Mouse (Mus musculus) heart, embryonic 11.5 days (tissue): Measurements from ENCODE around the gene Lrfn2. TPM values are rescaled to one million over a fixed set of nuclear protein-coding genes. Genes with fewer than 3 reads are reported as not detected.

Source experiments
- ATAC-seq: fragments of 200-750 bp; cut with Nextera tagmentation; replicated peaks from 2 replicates; pipeline ENCODE4 v1.8.0; 2017; ENCODE audit warnings: moderate library complexity; ENCODE audit not compliant: insufficient number of reproducible peaks, low FRiP score, low TSS enrichment
- H3K27ac ChIP-seq: fragments of 300-500 bp; sonication (generic); 2 replicates; pipeline ENCODE4 v1.5.1; 2014; ENCODE audit warnings: mild to moderate bottlenecking, low read depth, low read length
- H3K27me3 ChIP-seq: fragments of 300-500 bp; sonication (generic); 2 replicates; pipeline ENCODE4 v1.6.1; 2014; ENCODE audit warnings: mild to moderate bottlenecking, low read length, mixed read lengths; ENCODE audit not compliant: control insufficient read depth, insufficient read depth
- H3K36me3 ChIP-seq: fragments of 300-500 bp; sonication (generic); 2 replicates; pipeline ENCODE4 v1.6.1; 2014; ENCODE audit warnings: mild to moderate bottlenecking, low read length, moderate library complexity, mixed read lengths; ENCODE audit not compliant: control insufficient read depth, insufficient read depth
- H3K4me1 ChIP-seq: fragments of 300-500 bp; sonication (generic); 2 replicates; pipeline ENCODE4 v1.6.1; 2014; ENCODE audit warnings: low read length; ENCODE audit not compliant: control insufficient read depth, insufficient read depth
- H3K4me2 ChIP-seq: fragments of 300-500 bp; sonication (generic); 2 replicates; pipeline ENCODE4 v1.6.1; 2014; ENCODE audit warnings: mild to moderate bottlenecking, moderate library complexity
- H3K4me3 ChIP-seq: fragments of 300-500 bp; sonication (generic); 2 replicates; pipeline ENCODE4 v1.5.1; 2014; ENCODE audit warnings: low read depth, low read length
- H3K9ac ChIP-seq: fragments of 300-500 bp; sonication (generic); 2 replicates; pipeline ENCODE4 v1.6.1; 2014; ENCODE audit warnings: mild to moderate bottlenecking, low read depth, low read length, moderate library complexity
- H3K9me3 ChIP-seq: fragments of 300-500 bp; sonication (generic); replicated peaks from 2 replicates; pipeline ENCODE4 v1.6.1; 2016; ENCODE audit warnings: low read length; ENCODE audit not compliant: control insufficient read depth
- WGBS: fragments of 180-500 bp; shearing (Covaris S2); extraction: QIAGEN DNeasy Blood & Tissue Kit; methylation state at CpG from one replicate; pipeline ENCODE4 v1.1.7; 2014; ENCODE audit not compliant: insufficient replicate concordance; 5-methylcytosine and 5-hydroxymethylcytosine counted together
- polyA plus RNA-seq: library from polyadenylated mRNA; unstranded; fragments of >200 nt; fragmentation: Nextera tagmentation; extraction: Ambion mirVana; gene quantifications from 2 replicates; pipeline ENCODE4 v1.2.1, GENCODE M21; 2014

Lrfn2 gene
- polyA plus RNA-seq, result not detected in 2 replicates

DNA sequence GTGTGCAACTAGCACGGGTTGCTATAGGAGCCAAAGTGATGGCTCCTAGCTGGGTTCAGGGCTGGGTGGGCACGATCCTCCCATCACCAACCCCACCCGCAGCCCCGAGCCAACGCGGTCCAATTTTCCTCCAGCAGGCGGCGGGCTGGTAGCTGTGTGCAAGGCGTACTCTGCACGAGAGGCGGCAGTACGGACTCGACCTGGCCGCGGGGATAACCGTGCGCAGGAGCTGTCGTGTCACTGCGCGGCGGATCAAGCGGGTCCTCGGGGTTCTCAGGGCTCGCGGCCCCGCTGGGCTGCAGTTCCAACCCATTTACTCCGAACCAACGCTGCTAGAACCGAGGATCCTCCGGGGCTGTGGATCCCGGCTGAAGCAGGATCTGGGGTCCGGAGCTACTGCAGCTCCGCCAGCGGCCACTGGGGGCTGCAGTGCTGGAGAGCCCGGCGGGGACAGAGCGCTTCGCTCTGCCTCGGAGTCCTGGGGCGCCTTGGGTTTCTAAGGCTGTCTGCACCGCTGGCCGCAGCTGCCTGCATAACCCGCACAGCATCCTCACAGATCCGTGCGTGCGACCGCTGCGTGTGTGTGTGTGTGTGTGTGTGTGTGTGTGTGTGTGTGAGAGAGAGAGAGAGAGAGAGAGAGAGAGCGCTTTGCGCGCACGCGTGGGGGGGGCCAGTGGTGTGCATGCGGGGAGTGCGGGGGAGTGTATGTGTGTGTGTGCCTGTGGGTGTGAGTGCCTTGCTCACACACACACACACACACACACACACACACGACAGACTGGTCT lies at the start of gene Lrfn2:
Lrfn2 (plus strand) TSS at position 759 of the 785 bp plus-strand sequence.
- H3K4me3 ChIP-seq, result peak within 1 kb of the TSS; percentile 55
- H3K9ac ChIP-seq, result peak within 1 kb of the TSS; percentile 75; the same call in 1 of the 2 replicates

DNA sequence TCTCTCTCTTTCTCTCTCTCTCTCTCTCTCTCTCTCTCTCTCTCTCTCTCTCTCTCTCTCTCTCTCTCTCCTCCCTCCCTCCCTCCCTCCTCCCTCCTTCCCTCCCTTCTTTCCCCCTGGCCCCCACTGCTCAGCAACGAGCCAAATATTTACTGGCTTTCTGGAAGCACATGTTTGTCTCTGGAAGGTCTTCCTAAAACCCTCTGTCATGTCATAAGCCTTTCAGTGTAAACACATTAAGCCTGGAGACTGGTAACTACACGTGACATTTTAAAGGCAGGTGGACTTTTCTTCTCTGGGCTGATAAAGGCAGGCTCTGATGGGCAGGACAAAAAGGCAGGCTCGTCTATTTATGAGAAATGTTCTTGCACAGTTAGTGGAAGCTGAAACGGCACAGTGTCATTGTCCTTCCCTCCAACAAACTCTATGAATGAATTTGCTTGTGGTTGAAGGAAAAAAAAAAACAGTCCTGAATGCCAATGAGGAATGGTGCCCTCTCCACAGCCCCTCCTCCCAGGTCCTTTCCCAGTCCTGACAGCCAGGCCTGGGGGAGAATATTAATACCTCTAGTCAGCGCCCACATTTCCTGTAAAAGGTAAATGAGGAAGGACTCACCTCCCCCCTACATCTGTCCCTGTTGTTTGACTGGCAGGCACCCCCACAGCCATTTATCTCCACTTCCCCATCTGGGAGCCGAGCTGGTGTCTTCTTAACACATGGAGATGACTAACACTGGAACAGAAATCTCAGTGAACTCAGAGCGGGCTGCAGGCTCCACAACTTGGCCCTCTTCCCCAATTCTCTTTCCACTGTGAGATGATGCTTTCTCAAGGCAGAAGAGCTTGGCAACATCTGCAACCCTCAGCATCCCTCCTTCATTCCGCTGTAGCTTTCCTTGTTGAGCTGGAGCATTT lies 44.5 kb upstream of the Lrfn2 start:
- Histone ChIP-seq H3K9me3 (no peaks in the 10 kb centered on the region), H3K4me3 (no peak overlapping the region), H3K27ac (no peak overlapping the region), H3K4me2 (no peak overlapping the region), H3K36me3 (no peaks in the 10 kb centered on the region), H3K9ac (no peak overlapping the region), H3K4me1 (no peaks in the 10 kb centered on the region), H3K27me3 (no peaks in the 10 kb centered on the region; the same call in 1 of the 2 replicates)
- 55% methylated on average over 8 of the region's 8 CpGs for WGBS
- no peak for ATAC-seq

More for the DNA sequence above, at the start of gene Lrfn2:
- 1% methylated on average over 56 of the region's 56 CpGs for WGBS
- H3K27ac ChIP-seq, result no peak within 1 kb of the TSS
- no peaks in the 10 kb centered on the region for H3K36me3 ChIP-seq
- H3K4me1 ChIP-seq, result no peaks in the 10 kb centered on the region
- peaks cover 51% of the 10 kb centered on the region for H3K27me3 ChIP-seq
- peak within 1 kb of the TSS; percentile 87 for H3K4me2 ChIP-seq
- ATAC-seq, result peak; percentile 80
- H3K9me3 ChIP-seq, result no peaks in the 10 kb centered on the region

DNA sequence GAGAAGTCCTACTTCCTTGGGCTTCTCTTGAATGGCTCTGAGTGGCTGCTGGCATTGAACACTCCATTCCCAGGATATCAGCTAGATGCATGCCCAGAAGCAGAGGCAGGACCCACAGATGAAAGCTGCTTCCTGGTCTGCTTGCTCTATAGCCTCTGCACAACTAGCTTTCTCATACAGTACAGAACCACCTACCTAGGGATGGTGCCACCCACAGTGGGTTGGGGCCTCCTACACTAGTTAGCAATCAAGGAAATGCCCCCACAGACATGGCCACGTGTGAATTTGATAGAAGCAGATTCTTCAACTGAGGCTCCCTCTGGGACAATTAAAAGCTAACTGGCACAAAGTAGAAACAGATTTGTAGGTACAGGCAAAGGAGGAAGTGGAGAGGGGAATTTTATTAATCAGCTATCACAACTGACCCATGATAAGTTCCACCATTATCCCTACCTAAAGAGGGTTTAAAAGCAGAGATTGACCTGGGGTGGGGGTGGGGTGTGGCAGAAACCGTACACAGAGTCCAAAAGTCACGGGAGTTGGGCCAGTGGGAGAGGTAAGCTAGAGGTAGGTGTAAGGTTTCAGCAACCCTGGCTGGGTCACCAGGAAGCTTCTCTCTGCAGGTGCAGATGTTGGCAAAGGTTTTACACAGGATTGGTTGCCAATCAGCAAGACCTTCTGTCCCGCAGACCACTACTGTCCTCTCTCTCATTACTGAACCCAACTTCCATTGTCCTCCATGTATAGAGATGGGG lies 26.7 kb upstream of the Lrfn2 start:
- Histone ChIP-seq H3K27me3 (no peaks in the 10 kb centered on the region), H3K4me1 (no peaks in the 10 kb centered on the region), H3K36me3 (no peaks in the 10 kb centered on the region), H3K9me3 (no peaks in the 10 kb centered on the region), H3K4me3 (no peak overlapping the region), H3K4me2 (no peak overlapping the region), H3K9ac (no peak overlapping the region), H3K27ac (no peak overlapping the region)
- no peak for ATAC-seq
- WGBS, result 54% methylated on average over 4 of the region's 4 CpGs

DNA sequence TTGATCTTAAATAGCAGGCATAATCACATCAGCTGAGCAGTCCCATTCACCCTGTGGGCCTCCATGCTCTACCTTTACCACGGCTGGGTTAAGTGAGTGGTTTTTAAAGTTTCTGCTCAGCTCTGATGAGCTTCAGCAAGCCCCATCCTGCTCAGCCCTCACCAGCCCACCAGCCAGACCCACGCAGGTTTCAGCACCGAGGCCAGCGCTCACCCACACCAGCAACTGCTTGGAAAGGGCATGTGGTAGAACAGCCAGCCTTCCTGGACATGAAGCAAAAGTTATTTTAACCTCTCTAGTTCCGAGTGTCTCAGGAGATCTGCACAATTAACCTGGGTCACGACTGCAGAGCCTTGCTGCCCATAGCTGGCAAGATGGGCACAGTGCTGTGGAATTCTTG lies 18.7 kb upstream of the Lrfn2 start:
- no peaks in the 10 kb centered on the region for H3K9me3 ChIP-seq
- H3K27me3 ChIP-seq, result 0 out of 2 replicates have a peak, but pooled peaks cover 2% of the 10 kb centered on the region
- ATAC-seq, result no peak
- H3K27ac ChIP-seq, result no peak overlapping the region
- H3K36me3 ChIP-seq, result no peaks in the 10 kb centered on the region
- no peaks in the 10 kb centered on the region for H3K4me1 ChIP-seq
- WGBS, result 40% methylated on average over 6 of the region's 6 CpGs
- H3K4me3 ChIP-seq, result no peak overlapping the region
- no peak overlapping the region for H3K4me2 ChIP-seq
- no peak overlapping the region for H3K9ac ChIP-seq

DNA sequence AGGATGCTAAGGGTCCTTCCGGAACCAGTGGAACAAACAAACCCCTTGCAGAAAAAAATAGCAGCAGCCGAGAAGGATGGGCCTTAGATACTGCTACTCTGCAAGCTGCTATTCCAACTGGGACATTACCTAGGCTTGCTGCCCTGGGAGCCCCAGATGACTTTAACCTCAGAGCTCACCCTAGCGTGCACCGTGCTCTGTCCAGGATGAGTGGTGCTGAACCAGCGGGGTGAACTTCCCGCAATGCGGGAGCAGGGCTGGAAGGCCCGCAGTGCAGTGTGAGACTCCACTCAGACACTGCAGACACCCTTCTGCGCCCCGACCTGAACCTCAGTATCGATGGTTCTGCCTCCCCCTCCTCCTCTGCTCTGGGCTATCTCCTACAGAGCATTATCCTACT lies 14.8 kb upstream of the Lrfn2 start:
- Histone ChIP-seq H3K9ac (no peak overlapping the region), H3K4me3 (no peak overlapping the region), H3K4me1 (no peaks in the 10 kb centered on the region), H3K36me3 (no peaks in the 10 kb centered on the region), H3K9me3 (no peaks in the 10 kb centered on the region), H3K4me2 (no peak overlapping the region), H3K27me3 (0 out of 2 replicates have a peak, but pooled peaks cover 2% of the 10 kb centered on the region), H3K27ac (no peak overlapping the region)
- WGBS, result 16% methylated on average over 11 of the region's 11 CpGs
- no peak for ATAC-seq

DNA sequence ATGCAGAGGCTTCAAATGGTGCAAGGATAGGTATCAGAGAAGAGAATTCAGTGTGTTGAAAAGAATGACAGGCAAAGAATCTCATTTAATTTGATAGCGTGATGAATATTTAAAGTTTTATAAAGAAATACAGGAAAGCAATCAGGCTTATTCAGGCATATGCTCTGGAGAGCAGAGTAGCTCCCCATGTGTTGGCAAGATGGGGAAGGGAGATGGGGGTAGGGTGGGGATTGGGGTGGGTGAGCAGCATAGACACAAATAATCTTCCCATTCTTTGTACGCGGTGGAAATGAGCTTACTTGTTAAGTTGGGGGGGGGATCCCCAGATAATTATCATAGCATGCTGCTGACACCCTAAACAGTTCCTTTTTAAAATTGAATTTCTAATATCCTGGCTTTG lies 13.7 kb upstream of the Lrfn2 start:
- Histone ChIP-seq H3K4me2 (no peak overlapping the region), H3K4me1 (no peaks in the 10 kb centered on the region), H3K36me3 (no peaks in the 10 kb centered on the region), H3K27ac (no peak overlapping the region), H3K9ac (no peak overlapping the region), H3K9me3 (no peaks in the 10 kb centered on the region), H3K27me3 (peaks cover 4% of the 10 kb centered on the region; the same call in 1 of the 2 replicates), H3K4me3 (no peak overlapping the region)
- WGBS, result 82% methylated on average over 3 of the region's 3 CpGs
- no peak for ATAC-seq

DNA sequence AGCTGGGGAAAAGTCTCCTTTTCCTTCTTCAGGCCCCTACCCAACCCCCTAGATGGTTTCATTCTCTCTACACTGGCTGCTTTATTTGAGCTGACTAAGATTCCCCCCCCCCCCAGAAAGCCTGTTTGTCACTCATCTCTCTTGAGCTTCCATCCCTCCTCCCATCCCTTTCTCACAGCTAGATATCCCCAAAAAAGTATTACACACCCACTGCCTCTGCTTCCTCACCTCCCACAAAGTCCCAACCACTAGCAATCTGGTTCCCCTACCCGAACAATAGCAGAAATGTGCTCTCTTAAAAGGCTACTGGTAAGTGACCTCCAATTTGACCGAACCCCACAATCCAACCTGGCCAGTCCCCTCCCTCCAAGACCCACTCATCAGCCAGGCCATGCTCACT lies 9.3 kb upstream of the Lrfn2 start:
- H3K4me2 ChIP-seq, result no peak overlapping the region
- peaks cover 5% of the 10 kb centered on the region; the same call in 1 of the 2 replicates for H3K27me3 ChIP-seq
- 84% methylated on average over 2 of the region's 2 CpGs for WGBS
- no peak overlapping the region for H3K4me3 ChIP-seq
- no peak overlapping the region for H3K27ac ChIP-seq
- no peak overlapping the region for H3K9ac ChIP-seq
- H3K4me1 ChIP-seq, result no peaks in the 10 kb centered on the region
- ATAC-seq, result no peak
- no peaks in the 10 kb centered on the region for H3K9me3 ChIP-seq
- H3K36me3 ChIP-seq, result no peaks in the 10 kb centered on the region

DNA sequence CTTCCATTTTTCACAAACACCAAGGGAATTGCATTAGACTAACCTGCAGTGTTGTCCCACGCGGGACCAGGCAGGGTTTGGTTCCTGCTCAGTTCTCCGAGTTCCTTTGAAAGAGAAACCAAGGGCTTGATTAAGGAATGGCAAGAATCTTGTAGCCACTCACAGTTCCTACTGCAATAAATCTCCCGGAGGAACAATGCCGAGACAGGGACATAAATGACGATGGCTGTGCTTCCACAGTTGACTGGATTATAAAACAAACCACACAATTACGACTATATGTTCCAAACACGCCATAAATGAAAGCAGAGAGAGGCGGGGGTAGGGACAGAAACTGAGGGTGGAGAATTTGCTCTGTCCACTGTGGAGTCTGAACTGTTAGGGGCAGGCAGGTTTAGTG lies 6.8 kb upstream of the Lrfn2 start:
- Histone ChIP-seq H3K27ac (no peak overlapping the region), H3K4me1 (no peaks in the 10 kb centered on the region)
- no peak for ATAC-seq

More for the DNA sequence above, 6.8 kb upstream of the Lrfn2 start:
- H3K36me3 ChIP-seq, result no peaks in the 10 kb centered on the region
- H3K4me2 ChIP-seq, result no peak overlapping the region
- H3K9ac ChIP-seq, result no peak overlapping the region
- 71% methylated on average over 9 of the region's 9 CpGs for WGBS
- no peak overlapping the region for H3K4me3 ChIP-seq
- H3K27me3 ChIP-seq, result peaks cover 7% of the 10 kb centered on the region
- no peaks in the 10 kb centered on the region for H3K9me3 ChIP-seq
